In genomic region chr13:38151069-38151588, GRCm38 (mm10) we compare ENCODE assay signal across 8 mouse cellular contexts. TPM values are rescaled to one million over a fixed set of nuclear protein-coding genes. Genes with fewer than 3 reads are reported as not detected.
A peak's percentile ranks its signal among the peaks of the same experiment; 100 is the strongest.
DNase-seq lines count a peak whose midpoint lies in the region; ATAC-seq and TF ChIP-seq lines count a peak whose summit lies in the region.

Dsp (plus strand) TSS chr13:38151294.

- no peaks in the 10 kb centered on the region for H3K36me3 ChIP-seq in heart, embryonic 12.5 days
- no peaks in the 10 kb centered on the region for H3K36me3 ChIP-seq in kidney, embryonic 14.5 days (ENCODE audit: control insufficient read depth, insufficient read depth, low read length)
- H3K36me3 ChIP-seq in lung, postnatal 0 days (ENCODE audit: insufficient read depth, low read length) = no peaks in the 10 kb centered on the region

- H3K9me3 ChIP-seq in heart, embryonic 12.5 days (replicated peaks) = no peaks in the 10 kb centered on the region
- no peaks in the 10 kb centered on the region for H3K9me3 ChIP-seq in kidney, embryonic 14.5 days (ENCODE audit: control insufficient read depth, low read length)
- H3K9me3 ChIP-seq in lung, postnatal 0 days (ENCODE audit: low read length) = no peaks in the 10 kb centered on the region

- H3K27me3 ChIP-seq in heart, embryonic 12.5 days (replicated peaks) = no peaks in the 10 kb centered on the region
- H3K27me3 ChIP-seq in kidney, embryonic 14.5 days (ENCODE audit: control insufficient read depth, insufficient read depth, low read length) = peaks cover 11% of the 10 kb centered on the region; the same call in 1 of the 2 replicates
- H3K27me3 ChIP-seq in lung, postnatal 0 days (replicated peaks; ENCODE audit: insufficient read depth, low read length) = peaks cover 6% of the 10 kb centered on the region; the same call in 1 of the 2 replicates

- peak within 1 kb of the TSS; percentile 66 for H3K4me2 ChIP-seq in heart, embryonic 12.5 days
- H3K4me2 ChIP-seq in kidney, embryonic 14.5 days (replicated peaks; ENCODE audit: low read depth, low read length) = peak within 1 kb of the TSS; percentile 88
- H3K4me2 ChIP-seq in lung, postnatal 0 days (replicated peaks; ENCODE audit: low read depth, low read length) = peak within 1 kb of the TSS; percentile 77

- ATAC-seq in heart, embryonic 12.5 days (ENCODE audit: insufficient number of reproducible peaks, low FRiP score) = peak; percentile 78
- peak; percentile 76 for ATAC-seq in kidney, embryonic 14.5 days (ENCODE audit: low FRiP score, low TSS enrichment)
- peak; percentile 92 for ATAC-seq in lung, postnatal 0 days

- H3K4me3 ChIP-seq in heart, embryonic 12.5 days = peak within 1 kb of the TSS; percentile 76
- peak within 1 kb of the TSS; percentile 46 for H3K4me3 ChIP-seq in kidney, embryonic 14.5 days (ENCODE audit: low read length)
- H3K4me3 ChIP-seq in lung, postnatal 0 days (ENCODE audit: low read depth, low read length) = peak within 1 kb of the TSS; percentile 44

- peak within 1 kb of the TSS; percentile 97 for H3K27ac ChIP-seq in heart, embryonic 12.5 days (ENCODE audit: poor library complexity, severe bottlenecking)
- H3K27ac ChIP-seq in kidney, embryonic 14.5 days (ENCODE audit: low read depth, low read length) = no peak within 1 kb of the TSS; the same call in 1 of the 2 replicates
- peak within 1 kb of the TSS; percentile 80 for H3K27ac ChIP-seq in lung, postnatal 0 days (ENCODE audit: low read length)

- TF ChIP-seq EP300 in lung, postnatal 0 days (IDR thresholded peaks at IDR 0.05) = no peak

- TF ChIP-seq CTCF in lung, postnatal 0 days (IDR thresholded peaks at IDR 0.05) = peak; percentile 26

- H3K4me1 ChIP-seq in heart, embryonic 12.5 days (replicated peaks) = peaks cover 56% of the 10 kb centered on the region
- peaks cover 7% of the 10 kb centered on the region for H3K4me1 ChIP-seq in kidney, embryonic 14.5 days (ENCODE audit: control insufficient read depth, insufficient read depth, low read length)
- no peaks in the 10 kb centered on the region for H3K4me1 ChIP-seq in lung, postnatal 0 days (ENCODE audit: insufficient read depth, low read depth, low read length)

- H3K9ac ChIP-seq in heart, embryonic 12.5 days = peak within 1 kb of the TSS; percentile 92
- peak within 1 kb of the TSS; percentile 63 for H3K9ac ChIP-seq in kidney, embryonic 14.5 days (ENCODE audit: low read depth, low read length)
- peak within 1 kb of the TSS; percentile 43 for H3K9ac ChIP-seq in lung, postnatal 0 days (replicated peaks; ENCODE audit: low read depth)

- no peak for DNase-seq in layer of hippocampus, postnatal 36 days
- no peak for DNase-seq in layer of hippocampus, adult 8-10 months (ENCODE audit: low spot score in 2 of 2)
- peak; percentile 22 for DNase-seq in embryo, embryonic 11.5 days (ENCODE audit: low read depth, low spot score)
- DNase-seq in lung, postnatal 0 days (ENCODE audit: low spot score) = peak; percentile 81
- peak; percentile 71 for DNase-seq in ovary, postnatal 36 days (ENCODE audit: low spot score)
- DNase-seq in urinary bladder, postnatal 4 days (ENCODE audit: low spot score in 2 of 2) = peak; percentile 56 to 69

- under 1% methylated on average over 54 of the region's 58 CpGs for WGBS in heart, embryonic 12.5 days
- 1% methylated on average over 53 of the region's 58 CpGs for WGBS in kidney, embryonic 14.5 days
- under 1% methylated on average over 47 of the region's 58 CpGs for WGBS in lung, postnatal 0 days

RNA-seq across cellular contexts. Expression of gene Dsp, which starts in this region (rescaled TPM):
- total RNA-seq in layer of hippocampus, postnatal 36 days (2021) = 10 to 100 TPM; 11.1 to 17.5 TPM
- total RNA-seq in layer of hippocampus, adult 8-10 months (2022) = 10 to 100 TPM in 1 of 4 experiments, 1 to 10 TPM in 3; 7.6 to 11.1 (median 9.1) TPM
- polyA plus RNA-seq in heart, embryonic 12.5 days (2016; fragmentation: Nextera tagmentation; extraction: Ambion mirVana) = 48.7 and 55.8 TPM in 2 replicates
- 4.5 and 8.8 TPM in 2 replicates for polyA plus RNA-seq in kidney, embryonic 14.5 days (2014; fragmentation: Nextera tagmentation; extraction: Ambion mirVana)
- polyA plus RNA-seq in lung, postnatal 0 days (2015; fragmentation: Nextera tagmentation; extraction: Ambion mirVana) = 5.5 and 7.0 TPM in 2 replicates

Comparison
In these comparisons a context has a peak if more than half of its experiments do, and no peak if none do; other contexts are left out.
1. DNase-seq: peak in embryo, embryonic 11.5 days (single experiment), lung, postnatal 0 days (single experiment), ovary, postnatal 36 days (single experiment) and urinary bladder, postnatal 4 days (2 of 2); none in layer of hippocampus, postnatal 36 days (0 of 2) and layer of hippocampus, adult 8-10 months (0 of 2).
2. Peak in every context shown above with its lines, with median percentiles within 50 percentile points of each other: ATAC-seq, H3K4me2 ChIP-seq, H3K4me3 ChIP-seq and H3K9ac ChIP-seq.